Mouse (Mus musculus) embryo, embryonic 11 days (tissue): ENCODE results near the gene Sdr9c7.
"Not testable (repeated sequence)": the region's sequence is repeated elsewhere in the genome, so short reads cannot be mapped to it uniquely, and the experiment has no call there.

Experiments
- DNase-seq: peaks from one replicate; pipeline ENCODE4 v3.0.0-alpha.2; 2015

Gene Sdr9c7

GRCm38 (mm10) chr10:127907386-127907951, 9.2 kb downstream of the Sdr9c7 start:
- no peak for DNase-seq

- no peak for DNase-seq
These were observed 17.3 kb downstream of the Sdr9c7 start for GRCm38 (mm10) chr10:127915578-127915977.

GRCm38 (mm10) chr10:127917183-127917582, 18.9 kb downstream of the Sdr9c7 start:
- DNase-seq: not testable (repeated sequence)

- no peak for DNase-seq
These were observed 19.3 kb downstream of the Sdr9c7 start for GRCm38 (mm10) chr10:127917651-127918050.

GRCm38 (mm10) chr10:127922241-127922640, 23.9 kb downstream of the Sdr9c7 start:
- no peak for DNase-seq

GRCm38 (mm10) chr10:127923024-127923423, 24.7 kb downstream of the Sdr9c7 start:
- DNase-seq: no peak

GRCm38 (mm10) chr10:127924597-127925378, 26.5 kb downstream of the Sdr9c7 start:
- DNase-seq: no peak

GRCm38 (mm10) chr10:127927737-127928136, 29.4 kb downstream of the Sdr9c7 start:
- DNase-seq: no peak

- DNase-seq: no peak
These were observed 34.1 kb downstream of the Sdr9c7 start for GRCm38 (mm10) chr10:127932290-127932926.

- DNase-seq: no peak
These were observed 38.0 kb downstream of the Sdr9c7 start for GRCm38 (mm10) chr10:127936271-127936670.

- DNase-seq: no peak
These were observed 38.6 kb downstream of the Sdr9c7 start for GRCm38 (mm10) chr10:127936747-127937409.

GRCm38 (mm10) chr10:127937428-127938010, 39.2 kb downstream of the Sdr9c7 start:
- peak; percentile 54 for DNase-seq

- not testable (repeated sequence) for DNase-seq
These were observed 41.3 kb downstream of the Sdr9c7 start for GRCm38 (mm10) chr10:127939667-127940066.

- peak; percentile 74 for DNase-seq
These were observed 47.2 kb downstream of the Sdr9c7 start for GRCm38 (mm10) chr10:127945432-127946064.

GRCm38 (mm10) chr10:127949596-127950130, 51.3 kb downstream of the Sdr9c7 start:
- DNase-seq: no peak

- DNase-seq: no peak
These were observed 53.1 kb downstream of the Sdr9c7 start for GRCm38 (mm10) chr10:127951390-127951789.

GRCm38 (mm10) chr10:127951821-127952220, 53.5 kb downstream of the Sdr9c7 start:
- DNase-seq: no peak

- no peak for DNase-seq
These were observed 56.7 kb downstream of the Sdr9c7 start for GRCm38 (mm10) chr10:127955034-127955433.

GRCm38 (mm10) chr10:127956168-127956816, 58.0 kb downstream of the Sdr9c7 start:
- peak; percentile 76 for DNase-seq

- no peak for DNase-seq
These were observed 60.9 kb downstream of the Sdr9c7 start for GRCm38 (mm10) chr10:127959161-127959679.
